Mouse (Mus musculus): ENCODE data around the gene Olfr1115.
"Not testable (repeated sequence)": the region's sequence is repeated elsewhere in the genome, so short reads cannot be mapped to it uniquely, and the experiment has no call there.

Gene Olfr1115

DNA sequence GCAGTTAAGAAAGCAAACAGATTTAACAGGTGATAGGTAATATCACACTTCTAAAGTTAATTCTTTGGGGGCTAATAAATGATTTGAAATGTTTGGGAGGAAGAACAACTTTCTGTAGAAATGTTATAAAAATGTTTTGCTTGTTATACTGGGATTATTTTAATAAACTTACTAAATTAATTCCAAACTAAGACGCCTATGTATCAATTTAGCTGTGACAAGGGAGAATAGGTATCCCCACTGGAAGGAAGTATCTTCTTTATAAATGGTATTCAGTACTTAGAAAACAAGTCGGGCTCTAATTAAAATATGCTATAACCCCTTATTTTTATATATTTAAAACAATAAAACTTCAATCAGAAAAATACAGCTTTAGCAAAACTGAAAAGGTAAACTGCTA, at the start of gene Olfr1115:
Olfr1115 (plus strand) TSS at position 301 of the 400 bp plus-strand sequence.
- DNase-seq: no peak

DNA sequence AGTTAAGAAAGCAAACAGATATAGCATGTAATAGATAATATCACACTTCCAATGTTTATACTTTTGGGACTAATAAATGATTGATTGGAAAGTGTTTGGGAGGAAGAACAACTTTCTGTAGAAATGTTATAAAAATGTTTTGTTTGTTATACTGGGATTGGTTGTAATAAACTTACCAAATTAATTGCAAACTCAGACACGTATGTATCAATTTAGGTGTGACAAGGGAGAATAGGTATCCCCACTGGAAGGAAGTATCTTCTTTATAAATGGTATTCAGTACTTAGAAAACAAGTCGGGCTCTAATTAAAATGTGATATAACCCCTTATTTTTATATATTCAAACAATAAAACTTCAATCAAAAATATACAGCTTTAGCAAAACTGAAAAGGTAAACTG, 39.1 kb upstream of the Olfr1115 start, which contains the start of gene Olfr1113:
Olfr1113 (plus strand) TSS at position 301 of the 400 bp plus-strand sequence.
- no peak for DNase-seq

GRCm38 (mm10) chr2:87267234-87267633, 19.4 kb downstream of the Olfr1115 start, which contains the start of gene Olfr1116:
Gene Olfr1116, plus strand, starts transcription at chr2:87267534.
- DNase-seq: no peak

DNA sequence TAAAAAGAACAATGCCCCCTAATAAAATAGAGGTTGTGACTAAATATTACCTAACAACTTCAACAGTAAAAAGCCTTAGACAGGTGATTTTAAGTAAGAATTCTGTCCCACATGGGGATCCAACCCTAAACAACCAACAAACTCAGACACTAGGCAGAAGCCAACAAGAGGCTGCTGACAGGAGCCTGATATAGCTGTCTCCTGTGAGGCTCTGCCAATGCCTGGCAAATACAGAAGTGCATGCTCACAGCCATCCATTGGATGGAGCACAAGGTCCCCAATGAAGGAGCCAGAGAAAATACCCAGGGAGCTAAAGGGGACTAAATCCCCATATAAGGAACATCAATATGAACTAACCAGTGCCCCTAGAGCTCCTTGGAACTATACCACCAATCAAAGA, 46.2 kb downstream of the Olfr1115 start:
- not testable (repeated sequence) for DNase-seq

Measured in lung, postnatal 4 days (tissue).